Mouse (Mus musculus) MN1 (cell line): ENCODE results near the gene Izumo1.

ENCODE experiments used
- DNase-seq: peaks from one replicate; pipeline ENCODE4 v3.0.0-alpha.2; 2016; ENCODE audit warnings: low spot score

The Izumo1 gene

GRCm38 (mm10) chr7:45621443-45621842, at the start of gene Izumo1:
Gene Izumo1 (plus strand): TSS chr7:45621811.
- no peak for DNase-seq

DNA sequence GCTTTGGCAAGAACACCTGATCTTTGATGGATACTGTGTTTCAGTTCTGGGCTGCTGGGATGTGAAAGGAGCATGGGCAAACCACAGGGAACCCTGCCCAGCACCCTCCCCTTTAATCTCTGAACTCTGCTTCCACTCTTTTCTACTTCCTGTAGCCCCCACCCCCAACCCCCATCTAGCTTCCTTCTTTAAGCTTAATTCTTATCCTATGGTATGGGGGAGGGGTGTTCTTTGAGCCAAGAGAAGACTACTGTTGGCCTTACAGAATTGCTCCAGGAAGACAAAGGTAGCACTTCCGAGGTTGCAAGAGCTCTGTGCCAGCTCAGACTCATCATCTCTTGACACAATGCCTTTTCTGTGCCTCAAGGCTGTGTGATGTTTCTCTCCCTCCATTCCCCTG, 49.6 kb upstream of the Izumo1 start:
- DNase-seq = no peak

- no peak for DNase-seq
These were observed 47.7 kb upstream of the Izumo1 start for GRCm38 (mm10) chr7:45573954-45574353.

DNA sequence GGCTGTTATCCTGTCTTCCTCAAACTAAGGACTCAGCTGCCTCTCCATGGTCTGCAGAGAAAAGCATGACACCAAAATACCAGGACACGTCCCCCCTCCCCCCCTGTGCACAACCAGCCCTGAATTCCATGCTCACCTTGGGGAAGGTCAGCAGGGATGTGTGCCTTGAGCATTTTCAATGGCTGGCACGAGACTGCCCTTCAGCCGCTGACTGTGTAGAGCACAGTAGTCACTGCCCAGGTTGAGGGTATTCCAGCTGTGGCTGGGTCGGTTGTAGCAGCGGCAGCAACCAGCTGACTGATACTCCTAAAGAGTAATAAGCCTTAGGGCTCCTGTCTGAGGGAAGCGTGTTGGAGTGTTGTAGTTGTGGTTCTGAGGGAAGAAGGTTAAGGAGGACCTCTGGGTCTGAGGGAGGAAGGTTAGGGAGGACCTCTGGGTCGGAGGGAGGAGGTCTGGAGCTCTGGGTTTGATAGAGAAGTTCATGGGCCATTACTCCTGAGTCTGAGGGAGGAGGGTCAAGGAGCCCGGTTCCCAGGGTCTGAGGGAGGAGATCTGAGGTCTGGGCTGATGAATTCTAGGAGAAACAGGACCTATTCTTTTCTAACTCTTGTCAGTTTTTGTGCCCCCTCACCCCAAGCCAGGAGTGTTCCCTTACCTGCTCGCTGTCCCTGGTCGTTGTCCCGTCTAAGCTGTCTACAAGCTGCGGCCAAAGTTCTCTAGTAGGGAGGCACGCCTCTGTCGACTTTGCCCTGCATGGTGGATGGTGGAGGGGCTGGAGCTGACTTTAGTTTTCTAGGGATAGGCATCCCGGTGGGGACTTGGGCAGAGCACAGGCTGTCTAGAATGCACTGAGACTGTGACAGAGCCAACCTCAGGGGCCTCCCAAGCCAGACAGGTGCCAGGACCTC, 46.9 kb upstream of the Izumo1 start:
- no peak for DNase-seq

DNA sequence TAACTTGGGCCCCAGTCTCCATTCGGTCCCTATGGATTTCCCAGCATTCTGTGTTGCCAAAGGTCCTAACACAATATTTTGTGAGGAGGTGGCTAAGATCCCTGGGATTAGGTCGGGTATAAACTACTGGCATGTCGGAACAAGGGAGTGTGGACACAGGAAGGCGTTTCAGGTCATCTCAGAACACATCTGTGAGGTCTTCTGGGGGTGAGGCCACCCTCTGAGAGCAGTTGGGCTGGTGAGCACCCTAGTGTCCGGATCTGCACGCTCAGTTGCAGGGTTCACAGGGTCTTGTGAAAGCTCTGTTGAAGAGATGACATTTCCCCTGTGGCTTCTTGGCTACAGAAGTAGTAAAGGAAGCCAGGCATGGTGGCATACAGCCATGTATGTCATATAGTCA, 35.7 kb upstream of the Izumo1 start:
- no peak for DNase-seq

- DNase-seq = no peak
These were observed 33.7 kb upstream of the Izumo1 start for GRCm38 (mm10) chr7:45587631-45588592.

GRCm38 (mm10) chr7:45589173-45589572, 32.4 kb upstream of the Izumo1 start:
- DNase-seq = peak; percentile 96

DNA sequence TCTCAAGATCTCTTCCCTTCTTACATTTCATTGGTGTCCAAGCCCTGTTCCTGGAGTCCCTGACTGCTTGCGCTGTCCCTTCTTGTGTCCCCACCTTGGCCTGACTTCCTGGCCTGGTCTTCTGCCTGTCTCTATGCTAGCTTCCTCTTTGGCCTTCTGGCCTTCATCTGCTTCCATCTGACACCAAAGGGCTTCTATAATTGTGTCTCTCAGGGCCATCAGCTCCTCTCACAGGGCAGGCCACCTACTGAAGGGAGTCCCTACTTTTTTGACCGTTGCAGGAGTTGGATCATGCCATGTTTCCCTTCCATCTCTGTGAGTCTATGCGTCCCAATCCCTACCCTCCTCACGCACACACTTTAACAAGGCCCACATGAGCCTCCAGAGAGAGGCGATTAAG, 31.7 kb upstream of the Izumo1 start:
- DNase-seq = no peak

DNA sequence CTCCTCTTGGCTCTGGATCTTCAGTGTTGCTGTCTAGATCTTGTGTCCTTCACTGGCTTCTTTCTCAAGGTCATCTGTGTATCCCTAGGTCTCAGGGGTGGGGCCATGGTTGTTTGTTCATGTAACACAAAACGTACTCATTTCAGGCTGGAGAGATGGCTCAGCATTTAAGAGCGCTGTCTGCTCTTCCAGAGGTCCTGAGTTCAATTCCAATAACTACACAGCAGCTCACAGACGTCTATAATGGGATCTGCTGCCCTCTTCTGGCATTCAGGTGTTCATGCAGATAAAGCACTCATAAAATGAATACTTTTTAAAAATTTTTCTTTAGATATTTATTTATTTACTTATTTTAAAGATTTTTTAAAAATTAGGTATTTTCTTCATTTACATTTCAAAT, 30.7 kb upstream of the Izumo1 start:
- no peak for DNase-seq

DNA sequence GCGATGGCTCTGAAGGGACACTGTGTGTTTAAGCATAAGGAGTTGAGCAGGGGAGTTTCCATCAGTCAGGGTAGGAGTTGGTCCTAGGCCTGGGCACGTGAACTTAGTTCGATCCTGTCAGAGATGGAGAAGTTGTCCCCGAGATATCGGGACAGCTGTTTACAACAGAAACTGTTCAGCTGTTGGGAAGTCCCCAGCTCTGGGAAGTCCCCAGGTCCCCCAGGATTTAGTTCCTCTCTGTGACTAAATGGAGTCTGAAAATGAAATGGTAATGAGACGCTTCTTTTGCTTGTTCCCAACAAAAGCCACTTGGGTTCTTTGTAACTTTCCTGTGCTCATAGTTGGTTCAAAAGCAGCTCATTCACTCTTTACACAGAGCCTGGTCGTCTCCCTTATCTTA, 29.7 kb upstream of the Izumo1 start:
- no peak for DNase-seq

DNA sequence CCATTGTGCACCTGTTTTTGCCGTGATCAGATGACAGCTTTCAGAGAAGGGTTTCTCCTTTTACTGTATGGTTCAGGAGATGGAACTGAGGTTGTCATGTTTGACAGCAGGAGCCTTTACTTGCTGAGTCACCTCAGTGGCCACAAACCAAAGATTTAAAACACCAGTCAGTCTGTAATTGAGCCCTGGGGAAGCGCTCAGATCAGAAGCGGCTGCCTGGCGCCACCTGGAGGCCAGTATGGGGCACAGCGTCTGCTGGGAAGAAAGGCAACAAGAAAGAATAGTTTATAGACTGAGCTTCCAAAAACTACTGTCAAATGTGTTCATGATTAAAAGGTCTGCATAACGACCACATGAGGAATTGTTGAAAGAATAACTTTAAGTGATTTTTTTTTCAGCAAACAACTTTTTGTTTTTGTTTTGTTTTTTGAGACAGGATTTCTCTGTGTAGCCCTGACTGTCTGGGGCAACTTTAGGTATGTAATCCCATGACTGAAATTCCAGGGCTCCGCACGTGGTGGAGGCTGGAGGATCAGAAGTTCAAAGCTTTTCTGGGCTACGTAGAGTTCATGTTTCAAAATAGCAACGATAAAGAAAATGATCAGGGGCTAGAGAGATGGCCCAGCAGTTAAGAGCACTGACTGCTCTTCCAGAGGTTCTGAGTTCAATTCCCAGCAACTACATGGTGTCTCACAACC, 28.3 kb upstream of the Izumo1 start:
- peak; percentile 63 for DNase-seq

DNA sequence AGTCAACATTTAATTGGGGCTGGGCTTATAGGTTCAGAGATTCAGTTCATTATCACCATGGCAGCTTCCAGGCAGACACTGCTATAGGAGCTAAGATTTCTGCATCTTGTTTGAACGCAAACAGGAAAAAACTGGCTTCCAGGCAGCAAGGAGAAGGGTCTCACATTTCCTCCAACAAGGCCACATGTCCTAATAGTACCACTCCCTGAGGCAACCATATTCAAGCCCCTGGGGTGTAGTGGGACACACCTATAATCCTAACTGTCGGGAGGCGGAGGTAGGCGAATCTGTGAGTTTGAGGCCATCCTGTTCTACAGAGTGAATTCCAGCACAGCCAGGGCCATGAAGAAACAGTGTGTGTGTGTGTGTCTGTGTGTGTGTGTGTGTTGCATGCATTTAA, 26.4 kb upstream of the Izumo1 start:
- no peak for DNase-seq

DNA sequence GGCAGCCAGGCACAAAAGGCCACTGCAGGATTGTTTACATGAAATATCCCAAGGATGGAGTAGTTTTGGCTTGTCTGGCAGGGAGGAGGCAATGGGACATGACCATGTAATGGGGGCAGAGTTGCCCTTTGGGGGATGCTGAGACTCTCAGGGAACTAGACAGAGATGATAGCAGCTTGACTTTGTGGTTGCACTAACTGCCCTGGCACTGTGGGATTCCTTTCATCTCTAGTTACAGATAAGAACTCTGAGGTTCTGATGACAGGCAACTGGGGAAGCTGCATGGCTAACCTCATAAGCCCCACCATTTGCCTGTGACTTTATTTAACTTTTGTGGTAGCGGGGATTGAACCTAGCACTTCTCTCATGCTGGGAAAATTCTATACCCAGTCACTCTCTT, 25.5 kb upstream of the Izumo1 start:
- no peak for DNase-seq

GRCm38 (mm10) chr7:45597013-45597412, 24.6 kb upstream of the Izumo1 start:
- no peak for DNase-seq

DNA sequence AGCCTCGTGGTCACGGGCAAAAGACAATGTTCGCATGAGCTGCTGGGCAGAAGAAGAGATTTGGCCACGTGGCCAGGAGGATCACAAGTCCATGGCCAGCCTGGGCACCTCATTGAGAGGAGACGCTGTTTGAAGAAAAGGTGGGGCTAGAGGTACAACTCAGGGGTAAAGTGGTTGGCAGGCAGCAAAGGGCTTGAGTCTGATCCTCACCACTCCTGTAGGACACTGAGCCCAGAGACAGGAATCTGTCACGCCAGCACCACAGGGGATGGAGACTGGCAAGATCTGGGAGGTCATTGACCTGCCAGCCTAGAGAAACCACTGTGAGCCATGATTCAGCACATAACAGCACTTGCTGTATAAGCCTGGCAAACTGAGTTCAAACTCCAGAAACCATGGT, 24.1 kb upstream of the Izumo1 start:
- no peak for DNase-seq

GRCm38 (mm10) chr7:45598960-45599879, 22.4 kb upstream of the Izumo1 start:
- no peak for DNase-seq

GRCm38 (mm10) chr7:45605704-45606289, 15.8 kb upstream of the Izumo1 start:
- no peak for DNase-seq

GRCm38 (mm10) chr7:45609511-45609910, 12.1 kb upstream of the Izumo1 start:
- no peak for DNase-seq

DNA sequence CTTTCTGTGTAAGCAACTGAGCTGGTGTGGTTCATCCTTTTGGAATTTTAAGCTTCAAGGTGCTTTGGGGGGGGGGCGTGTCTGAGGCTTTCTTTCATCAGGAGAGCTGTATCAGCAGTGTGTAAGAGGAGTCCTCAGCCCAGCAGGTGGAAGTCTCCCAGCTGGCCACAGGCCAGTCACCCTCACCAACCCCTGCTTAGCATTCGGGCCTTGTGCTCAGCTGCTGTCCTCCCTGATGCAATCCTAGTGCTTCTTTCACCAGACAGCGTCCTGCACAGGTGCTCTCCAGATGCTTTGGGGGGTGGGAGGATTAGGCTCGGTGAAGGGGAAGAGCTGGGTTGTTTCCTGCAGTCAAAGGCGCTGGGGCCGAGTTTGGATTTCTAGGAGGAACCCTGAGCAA, 5.3 kb upstream of the Izumo1 start:
- peak; percentile 57 for DNase-seq

GRCm38 (mm10) chr7:45617042-45617695, 4.4 kb upstream of the Izumo1 start, which contains the start of gene Fut1:
Gene Fut1 (plus strand): TSS chr7:45617289.
- no peak for DNase-seq
